Mouse (Mus musculus) heart, adult 2 months (tissue): ENCODE results near the gene Tshz2. TPM values are rescaled to one million over a fixed set of nuclear protein-coding genes. Genes with fewer than 3 reads are reported as not detected.

Source experiments
- DNase-seq, 2 experiments: peaks; one replicate each; pipeline ENCODE4 v3.0.0; 2021
- H3K27ac ChIP-seq: fragments of 200-600 bp; 2 replicates; pipeline ENCODE4 v1.8.1; 2022
- H3K27me3 ChIP-seq: fragments of 200-500 bp; 2 replicates; pipeline ENCODE4 v1.6.1; 2012; ENCODE audit warnings: mild to moderate bottlenecking, low read length, inconsistent platforms, mixed read lengths; ENCODE audit not compliant: control insufficient read depth, insufficient read depth
- H3K36me3 ChIP-seq: fragments of 200-500 bp; 2 replicates; pipeline ENCODE4 v1.6.1; 2012; ENCODE audit warnings: low read length, inconsistent platforms; ENCODE audit not compliant: control insufficient read depth, insufficient read depth
- H3K4me1 ChIP-seq: fragments of 200-500 bp; 2 replicates; pipeline ENCODE4 v1.6.1; 2011; ENCODE audit warnings: low read length; ENCODE audit not compliant: control insufficient read depth, insufficient read depth
- H3K4me3 ChIP-seq: fragments of 200-600 bp; 2 replicates; pipeline ENCODE4 v1.8.1; 2022
- H3K79me2 ChIP-seq: fragments of 200-500 bp; replicated peaks from 2 replicates; pipeline ENCODE4 v1.6.1; 2012; ENCODE audit warnings: mild to moderate bottlenecking, inconsistent platforms, low read length, moderate library complexity, mixed read lengths; ENCODE audit not compliant: control insufficient read depth, insufficient read depth
- H3K9ac ChIP-seq: fragments of 200-500 bp; 2 replicates; pipeline ENCODE4 v1.6.1; 2012; ENCODE audit warnings: low read depth, mild to moderate bottlenecking, control low read depth, inconsistent platforms, low read length, mixed read lengths
- CTCF ChIP-seq: fragments of 200-600 bp; IDR thresholded peaks from 2 replicates; pipeline ENCODE4 v1.8.1; 2022; ENCODE audit warnings: antibody characterized with exemption, mild to moderate bottlenecking, moderate library complexity
- EP300 ChIP-seq: fragments of 200-500 bp; IDR thresholded peaks from 2 replicates; pipeline ENCODE4 v1.6.1; 2011; ENCODE audit warnings: low read depth, low read length, control low read depth; ENCODE audit not compliant: insufficient read depth
- POLR2A ChIP-seq: fragments of 200-500 bp; IDR thresholded peaks from 2 replicates; pipeline ENCODE4 v1.6.1; 2011; ENCODE audit warnings: mild to moderate bottlenecking, low read depth, low read length, control low read depth; ENCODE audit not compliant: insufficient read depth
- WGBS: fragments of 180-500 bp; shearing (Covaris S2); methylation state at CpG from one replicate; pipeline ENCODE4 v1.1.7; 2018; 5-methylcytosine and 5-hydroxymethylcytosine counted together
- intact Hi-C: fragments of 180-260 bp; cut with DNase I; formaldehyde crosslinking; loops from one replicate; pipeline ENCODE4 v1.15.1; 2025
- polyA plus RNA-seq: library from polyadenylated mRNA; depleted of rRNA; stranded (reverse); fragments of >200 nt; gene quantifications from 2 replicates; pipeline ENCODE4 v1.2.3, GENCODE M21; 2012; rRNA removed
- total RNA-seq, 2 experiments: library from RNA; stranded (reverse); gene quantifications; 2 replicates each; pipeline ENCODE4 v1.2.3; 2021

Gene Tshz2
- total and polyA plus RNA-seq, 3 experiments, result 8.2 to 12.9 (median 12.1) TPM

DNA sequence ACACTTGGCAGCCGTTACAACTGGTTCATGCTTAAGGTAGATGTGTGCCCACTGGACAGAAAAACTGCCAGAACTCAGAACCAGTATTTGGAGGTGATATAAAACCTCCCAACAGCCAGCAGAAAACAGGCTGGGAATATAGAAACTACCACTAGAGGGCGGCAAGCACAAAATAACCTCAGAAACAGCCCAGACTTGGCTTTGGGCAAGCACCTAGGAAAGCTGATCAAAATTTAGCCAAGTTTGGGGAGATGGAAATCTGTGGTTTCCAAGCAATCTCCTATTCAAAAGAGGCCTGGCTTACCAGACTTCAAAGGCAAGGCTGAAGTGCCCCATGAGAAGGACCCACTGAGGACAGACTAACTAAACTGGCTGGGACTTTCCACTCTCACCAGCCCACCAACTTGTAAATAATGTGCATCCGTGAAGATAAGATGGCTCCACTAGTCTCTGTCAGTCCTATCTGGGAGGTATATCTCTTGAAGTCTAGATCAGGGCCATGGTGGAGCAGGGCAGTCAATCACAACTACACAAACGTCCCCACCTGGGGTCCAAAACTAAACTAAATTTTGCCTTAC, 484.0 kb downstream of the Tshz2 start:
- Histone ChIP-seq H3K27ac (no peak overlapping the region; the same call in 1 of the 2 replicates), H3K79me2 (peaks cover 6% of the 10 kb centered on the region), H3K4me1 (peaks cover 7% of the 10 kb centered on the region), H3K9ac (no peak overlapping the region), H3K27me3 (no peaks in the 10 kb centered on the region), H3K36me3 (peaks cover 3% of the 10 kb centered on the region), H3K4me3 (no peak overlapping the region)
- intact Hi-C loops, result loop anchor here (1.0 to 5.0 kb wide), 5 partner anchors 41 to 286 kb away; no protein-coding TSS in a partner anchor
- peak; percentile 94 for TF ChIP-seq CTCF
- no peak for TF ChIP-seq POLR2A
- peak; percentile 67; the same call in 1 of the 2 replicates for TF ChIP-seq EP300
- DNase-seq, result peak; percentile 66 to 67
- WGBS, result 24% methylated on average over 4 of the region's 4 CpGs

DNA sequence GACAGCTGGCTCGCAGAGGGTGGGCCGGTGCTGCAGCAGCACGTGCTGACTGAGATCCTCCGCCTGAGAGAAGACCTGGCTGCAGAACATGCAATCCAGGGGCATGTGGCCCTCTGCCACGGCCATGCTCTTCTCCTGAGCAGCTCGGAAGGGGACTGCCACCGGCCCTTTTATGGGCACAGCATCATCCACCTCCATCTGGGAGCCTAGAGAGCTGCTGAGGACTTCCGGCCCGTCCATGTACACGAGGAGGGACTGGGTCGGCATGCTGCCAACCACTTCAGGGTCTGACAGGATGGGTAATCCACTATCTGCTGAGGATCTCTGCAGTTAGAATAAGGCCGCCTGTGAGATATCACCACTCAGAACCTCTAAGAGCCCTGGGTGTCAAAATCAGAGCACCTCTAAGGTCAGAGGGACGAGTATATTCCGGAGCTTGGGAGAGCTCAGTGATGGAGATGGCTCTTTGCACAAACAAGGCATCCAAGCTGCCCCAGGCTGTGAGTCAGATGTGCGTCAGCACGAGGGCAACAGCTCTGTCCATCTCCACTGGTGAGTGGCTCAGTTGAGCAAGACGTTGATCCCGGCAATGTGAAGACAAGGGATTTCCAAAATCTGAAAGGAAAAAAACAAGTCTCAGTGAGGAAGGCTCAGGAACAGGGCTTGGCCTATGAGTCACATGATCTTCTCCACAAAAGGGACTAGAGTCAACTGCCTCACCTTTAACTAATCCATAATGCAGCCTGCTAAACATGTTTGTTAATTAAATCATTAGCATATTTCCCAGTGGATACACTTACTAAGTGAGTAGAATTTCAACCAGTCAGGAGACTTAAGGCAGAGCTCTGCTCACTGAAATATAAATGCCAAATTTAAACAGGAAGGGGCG, 487.6 kb downstream of the Tshz2 start:
- Histone ChIP-seq H3K27ac (no peak overlapping the region), H3K27me3 (no peaks in the 10 kb centered on the region), H3K4me3 (no peak overlapping the region), H3K79me2 (peaks cover 2% of the 10 kb centered on the region), H3K9ac (no peak overlapping the region), H3K36me3 (peaks cover 3% of the 10 kb centered on the region), H3K4me1 (peaks cover 13% of the 10 kb centered on the region)
- 69% methylated on average over 19 of the region's 19 CpGs for WGBS
- TF ChIP-seq POLR2A, result no peak
- TF ChIP-seq CTCF, result no peak
- TF ChIP-seq EP300, result no peak
- intact Hi-C loops, result no loop called here
- no peak for DNase-seq

Other genes with a start within 250 kb of the Tshz2 start
- not detected for gene Gm11011, start 45.3 kb upstream of the Tshz2 start, total RNA-seq
- gene Gm11011, start 45.3 kb upstream of the Tshz2 start, polyA plus RNA-seq, result not detected in 2 replicates